Mouse (Mus musculus) embryo, embryonic 10 days (tissue): ENCODE measurements around the gene L3mbtl1.

ENCODE experiments used
- DNase-seq: peaks from one replicate; pipeline ENCODE4 v3.0.0-alpha.2; 2015; ENCODE audit warnings: low spot score

L3mbtl1 gene

DNA sequence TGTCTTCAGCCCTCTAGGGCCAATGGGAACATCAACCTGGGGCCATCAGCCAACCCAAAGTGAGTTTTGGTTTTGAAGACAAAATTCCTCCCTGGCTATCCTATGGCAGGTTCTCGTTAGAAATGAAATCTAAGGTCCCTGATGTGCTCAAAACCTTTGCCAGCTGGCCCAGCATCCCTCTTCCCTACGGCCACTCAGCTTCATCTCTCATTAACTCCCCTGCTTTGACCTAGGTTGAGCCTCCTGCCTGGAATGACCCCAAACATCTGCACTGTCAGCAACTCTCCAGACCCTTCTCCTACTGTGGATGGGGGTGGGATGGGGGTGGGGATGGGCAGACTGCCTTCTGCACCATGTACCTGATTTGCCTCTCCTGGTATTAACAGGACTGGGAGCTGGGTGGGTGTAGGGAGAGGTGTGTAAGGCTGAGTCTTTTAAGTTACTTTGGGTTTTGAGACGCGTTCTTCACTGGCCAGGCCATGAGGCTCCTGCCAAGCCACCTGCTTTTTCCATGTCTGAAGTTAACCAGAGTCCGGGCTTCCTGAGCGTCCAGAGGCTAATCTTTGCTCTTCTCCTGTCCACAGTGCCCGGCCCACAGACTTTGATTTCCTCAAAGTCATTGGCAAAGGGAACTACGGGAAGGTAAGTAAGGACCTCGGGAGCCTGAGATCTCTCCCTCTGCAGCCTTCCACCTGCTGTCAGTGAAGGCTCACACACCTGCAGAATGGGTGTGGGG is 50.8 kb downstream of the L3mbtl1 start:
- DNase-seq, result no peak

DNA sequence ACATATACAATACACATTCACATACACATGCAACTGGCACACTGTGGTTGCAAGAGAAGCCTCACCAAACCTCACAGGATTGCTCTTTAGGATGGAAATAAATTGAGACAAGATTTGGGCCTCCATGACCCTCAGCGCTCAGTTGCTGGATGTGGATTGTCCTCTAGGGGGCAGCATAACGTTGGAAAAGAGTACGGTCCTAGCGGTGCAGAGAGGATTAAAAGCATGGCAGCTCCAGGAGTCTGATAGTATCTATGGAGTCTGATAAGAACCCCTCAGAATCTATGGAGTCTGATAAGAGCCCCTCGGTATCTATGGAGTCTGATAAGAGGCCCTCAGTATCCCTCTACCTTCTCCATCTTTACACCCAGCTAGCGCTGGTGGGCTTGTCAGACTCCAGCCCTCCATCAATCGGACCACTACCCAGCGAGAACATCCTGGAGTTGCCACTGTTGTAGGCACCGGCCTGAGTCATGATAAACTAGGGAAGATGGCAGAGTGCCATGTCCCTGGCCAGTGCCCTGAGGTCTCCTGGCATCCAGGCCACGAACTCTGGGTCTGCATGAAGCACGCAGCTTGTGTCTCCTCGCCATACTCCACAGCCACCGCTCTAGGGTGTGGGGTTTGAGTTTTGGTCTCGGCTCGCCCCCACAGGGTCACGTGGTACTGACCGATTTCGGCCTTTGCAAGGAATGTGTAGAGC is 55.4 kb downstream of the L3mbtl1 start:
- peak; percentile 88 for DNase-seq

DNA sequence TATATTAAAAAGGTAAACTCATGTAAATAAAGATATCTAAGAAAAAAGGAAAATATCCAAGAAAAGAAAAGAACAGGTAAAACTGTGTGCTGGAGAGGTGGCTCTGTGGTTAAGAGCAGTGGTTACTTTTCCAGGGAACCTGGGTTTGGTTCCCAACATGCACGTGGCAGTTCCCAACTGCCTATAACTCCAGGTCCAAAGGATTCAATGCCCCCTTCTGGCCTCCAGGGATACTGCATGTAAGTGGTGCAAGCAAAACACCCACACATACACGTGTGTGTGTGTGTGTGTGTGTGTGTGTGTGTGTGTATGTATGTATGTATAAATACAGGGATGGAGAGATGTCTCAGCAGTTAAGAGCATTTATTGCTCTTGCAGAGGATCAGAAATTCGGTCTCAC is 56.5 kb downstream of the L3mbtl1 start:
- DNase-seq, result peak; percentile 56

DNA sequence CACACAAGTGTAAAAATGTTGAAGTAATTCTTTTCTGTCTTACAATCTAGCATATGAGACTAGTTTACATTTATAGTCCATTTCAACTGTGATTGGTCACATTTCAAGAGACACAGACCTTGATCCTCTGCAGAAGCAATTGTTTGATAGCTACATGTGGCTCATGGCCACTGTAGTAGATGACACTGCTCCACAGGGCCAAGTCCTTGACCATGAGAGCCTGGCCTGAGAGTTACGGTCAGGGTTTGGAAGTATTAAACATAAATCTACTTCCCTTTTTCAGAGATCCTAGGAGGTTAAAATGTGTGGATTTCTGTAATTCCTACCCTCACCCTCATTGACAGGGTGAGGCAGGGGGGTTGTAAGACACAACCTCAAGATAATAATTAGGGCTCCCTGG is 57.8 kb downstream of the L3mbtl1 start:
- DNase-seq, result no peak

DNA sequence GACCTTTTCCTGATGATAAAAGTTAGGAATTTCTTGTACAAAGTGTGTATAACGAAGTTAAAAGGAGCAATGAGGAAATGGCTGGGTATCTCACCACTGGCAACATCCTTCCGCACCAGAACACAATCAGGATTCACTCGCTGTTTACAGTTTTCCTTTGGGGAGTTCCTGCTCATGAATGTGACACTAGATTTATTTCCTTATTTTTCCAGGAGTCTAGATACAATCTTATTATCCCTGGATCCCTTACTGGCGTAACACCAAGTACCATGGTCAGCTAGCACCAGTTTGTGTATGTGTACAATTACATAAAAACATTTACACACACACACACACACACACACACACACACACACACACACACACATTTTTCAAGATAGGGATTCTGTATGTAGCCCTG is 64.0 kb downstream of the L3mbtl1 start:
- DNase-seq, result no peak

DNA sequence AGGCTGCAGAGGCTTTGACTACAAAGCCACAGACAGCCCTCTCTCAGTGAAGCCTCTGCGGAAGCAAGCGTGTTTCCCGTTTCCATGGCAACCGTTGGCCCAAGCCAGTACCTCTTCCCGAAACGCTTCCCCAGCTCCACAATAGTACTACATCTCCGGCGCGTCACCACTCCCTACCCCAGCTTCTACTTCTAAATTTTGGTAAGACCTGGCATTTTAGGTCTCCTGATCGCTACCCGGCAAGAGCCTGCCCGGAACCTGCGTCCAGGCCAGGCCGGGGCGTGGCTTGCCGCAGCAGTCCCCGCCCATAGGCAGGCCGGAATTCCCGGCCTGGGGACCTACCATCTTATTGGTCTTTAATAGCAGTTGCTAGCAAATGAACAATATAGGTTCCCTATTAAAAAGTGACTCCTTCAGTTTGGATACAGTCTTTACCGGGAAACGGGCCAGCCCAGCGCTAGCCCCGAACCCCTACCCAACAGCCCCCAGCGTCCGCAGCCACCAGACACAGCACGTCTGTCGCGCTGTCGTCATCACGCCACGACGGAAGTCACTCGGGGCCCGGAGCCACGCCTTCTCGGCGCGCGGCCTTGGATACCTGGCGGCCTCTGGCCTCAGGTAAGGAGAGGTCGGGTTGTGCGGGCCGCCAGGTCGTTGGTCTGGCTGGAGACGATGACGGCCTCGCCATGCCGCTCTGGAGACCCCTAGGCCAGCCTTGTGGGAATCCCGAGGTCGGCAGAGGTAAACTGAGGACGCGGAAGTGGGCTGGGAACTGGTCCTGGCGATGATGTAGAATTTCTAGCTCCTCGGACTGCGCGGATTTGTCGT is 73.9 kb downstream of the L3mbtl1 start, which contains the start of gene Ift52:
Ift52 (plus strand) TSS at position 439 of the 828 bp plus-strand sequence.
- DNase-seq, result peak; percentile 96
